8 mouse cellular contexts compared by ENCODE assay signal in the genomic region with DNA sequence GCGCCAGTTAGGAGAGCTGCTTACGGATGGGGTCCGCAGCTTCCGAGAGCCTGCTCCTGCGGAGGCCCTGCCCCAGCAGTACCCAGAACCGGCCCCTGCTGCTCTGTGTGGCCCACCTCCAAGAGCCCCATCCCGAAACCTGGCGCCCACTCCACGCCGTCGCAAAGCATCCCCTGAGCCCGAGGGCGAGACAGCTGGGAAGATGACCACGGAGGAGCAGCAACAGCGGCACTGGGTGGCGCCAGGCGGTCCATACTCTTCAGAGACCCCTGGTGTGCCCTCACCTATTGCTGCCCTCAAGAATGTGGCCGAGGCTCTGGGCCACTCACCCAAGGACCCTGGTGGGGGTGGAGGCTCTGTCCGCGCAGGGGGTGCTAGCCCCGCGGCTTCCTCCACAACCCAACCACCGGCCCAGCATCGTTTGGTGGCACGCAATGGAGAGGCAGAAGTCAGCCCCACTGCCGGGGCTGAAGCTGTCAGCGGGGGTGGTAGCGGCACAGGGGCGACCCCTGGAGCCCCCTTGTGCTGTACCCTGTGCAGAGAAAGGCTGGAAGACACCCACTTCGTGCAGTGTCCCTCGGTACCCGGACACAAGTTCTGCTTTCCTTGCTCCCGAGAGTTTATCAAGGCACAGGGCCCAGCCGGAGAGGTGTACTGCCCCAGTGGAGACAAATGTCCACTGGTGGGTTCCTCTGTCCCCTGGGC. TPM values are rescaled to one million over a fixed set of nuclear protein-coding genes. Genes with fewer than 3 reads are reported as not detected.
A peak's percentile ranks its signal among the peaks of the same experiment; 100 is the strongest.
DNase-seq lines count a peak whose midpoint lies in the region; ATAC-seq and TF ChIP-seq lines count a peak whose summit lies in the region.

No protein-coding gene starts in this region.

- peaks cover 4% of the 10 kb centered on the region for H3K36me3 ChIP-seq in C2C12 (ENCODE audit: control insufficient read depth, insufficient read depth)
- peaks cover 30% of the 10 kb centered on the region for H3K36me3 ChIP-seq in forebrain, embryonic 14.5 days (ENCODE audit: control insufficient read depth, insufficient read depth, low read length)
- H3K36me3 ChIP-seq in liver, embryonic 14.5 days (replicated peaks; ENCODE audit: control insufficient read depth, insufficient read depth, low read depth), result no peaks in the 10 kb centered on the region
- no peaks in the 10 kb centered on the region for H3K36me3 ChIP-seq in thymus, adult 2 months (ENCODE audit: control insufficient read depth, insufficient read depth, low read length)

- peak overlapping the region; percentile 97 for H3ac ChIP-seq in C2C12 (ENCODE audit: control insufficient read depth, insufficient read length, low read depth)

- no peak for TF ChIP-seq POLR2A in thymus, adult 2 months (IDR thresholded peaks at IDR 0.05; ENCODE audit: control insufficient read depth, extremely low read depth, insufficient read depth, low read length, poor library complexity)

- peaks cover 33% of the 10 kb centered on the region for H3K79me2 ChIP-seq in C2C12 (ENCODE audit: control insufficient read depth, insufficient read depth)

- H3K4me2 ChIP-seq in forebrain, embryonic 14.5 days (ENCODE audit: low read length), result peak overlapping the region; percentile 99
- H3K4me2 ChIP-seq in liver, embryonic 14.5 days (ENCODE audit: low read depth), result peak overlapping the region; percentile 79

- ATAC-seq in cerebellum, adult (ENCODE audit: insufficient number of reproducible peaks, low FRiP score, low TSS enrichment), result no peak
- no peak for ATAC-seq in forebrain, embryonic 14.5 days
- no peak for ATAC-seq in liver, embryonic 14.5 days (ENCODE audit: insufficient read depth)
- no peak for ATAC-seq in activated CD4-positive, CD25-positive, alpha-beta regulatory T cell, adult 4 months

- WGBS in forebrain, embryonic 14.5 days, result 77% methylated on average over 34 of the region's 34 CpGs
- WGBS in liver, embryonic 14.5 days (ENCODE audit: insufficient replicate concordance), result 75% methylated on average over 34 of the region's 34 CpGs
- 94% methylated on average over 34 of the region's 34 CpGs for WGBS in thymus, adult 2 months

- DNase-seq in cerebellum, adult 9-11 months, result peak; percentile 81
- no peak for DNase-seq in forebrain, embryonic 14.5 days (ENCODE audit: low spot score)
- no peak for DNase-seq in liver, embryonic 14.5 days (ENCODE audit: low read depth in 3 of 3, low spot score in 3 of 3)
- no peak for DNase-seq in ovary, postnatal 36 days (ENCODE audit: low spot score)
- DNase-seq in thymus, adult 2 months, result no peak

- no peak for TF ChIP-seq CTCF in C2C12 (IDR thresholded peaks at IDR 0.05; ENCODE audit: control insufficient read depth, insufficient read depth, insufficient read length)
- TF ChIP-seq CTCF in liver, embryonic 14.5 days (IDR thresholded peaks at IDR 0.05; ENCODE audit: low read depth), result no peak
- TF ChIP-seq CTCF in thymus, adult 2 months (IDR thresholded peaks at IDR 0.05; ENCODE audit: borderline replicate concordance, control insufficient read depth, extremely low read depth, insufficient read depth, low read length, poor library complexity), result no peak

- no peak overlapping the region for H3K27ac ChIP-seq in forebrain, embryonic 14.5 days (ENCODE audit: low read depth, low read length)
- no peak overlapping the region for H3K27ac ChIP-seq in liver, embryonic 14.5 days
- H3K27ac ChIP-seq in thymus, adult 2 months (ENCODE audit: control insufficient read depth, insufficient read depth, low read length), result no peak overlapping the region

- H3K27me3 ChIP-seq in C2C12 (ENCODE audit: control insufficient read depth, insufficient read depth, insufficient read length), result no peaks in the 10 kb centered on the region
- H3K27me3 ChIP-seq in forebrain, embryonic 14.5 days (replicated peaks; ENCODE audit: control insufficient read depth, insufficient read depth, low read length), result no peaks in the 10 kb centered on the region
- H3K27me3 ChIP-seq in liver, embryonic 14.5 days (ENCODE audit: control insufficient read depth, insufficient read depth, low read length), result no peaks in the 10 kb centered on the region
- no peaks in the 10 kb centered on the region for H3K27me3 ChIP-seq in thymus, adult 2 months (ENCODE audit: control insufficient read depth, insufficient read depth, low read length)

- no peak overlapping the region for H3K4me3 ChIP-seq in C2C12 (ENCODE audit: insufficient read depth, poor library complexity, severe bottlenecking)
- peak overlapping the region; percentile 92 for H3K4me3 ChIP-seq in forebrain, embryonic 14.5 days (ENCODE audit: low read depth, low read length)
- peak overlapping the region; percentile 58 to 82; a peak in 3 of 4 replicates for H3K4me3 ChIP-seq in liver, embryonic 14.5 days (ENCODE audit: insufficient read depth in 1 of 2, low read depth in 2 of 2, low read length in 2 of 2)
- no peak overlapping the region for H3K4me3 ChIP-seq in thymus, adult 2 months (ENCODE audit: control insufficient read depth, insufficient read depth, low read length)

- peaks cover 14% of the 10 kb centered on the region for H3K4me1 ChIP-seq in forebrain, embryonic 14.5 days (ENCODE audit: control insufficient read depth, insufficient read depth, low read length)
- peaks cover 13 to 23% of the 10 kb centered on the region in 2 experiments for H3K4me1 ChIP-seq in liver, embryonic 14.5 days (replicated peaks; ENCODE audit: control insufficient read depth in 2 of 2, insufficient read depth in 2 of 2, low read length in 1 of 2)
- peaks cover 30% of the 10 kb centered on the region for H3K4me1 ChIP-seq in thymus, adult 2 months (replicated peaks; ENCODE audit: control insufficient read depth, insufficient read depth, low read length)

- no peaks in the 10 kb centered on the region for H3K9me3 ChIP-seq in forebrain, embryonic 14.5 days (replicated peaks; ENCODE audit: control insufficient read depth, low read length)
- H3K9me3 ChIP-seq in liver, embryonic 14.5 days (ENCODE audit: control insufficient read depth, low read length), result no peaks in the 10 kb centered on the region

- peak overlapping the region; percentile 93; the same call in 1 of the 2 replicates for H3K9ac ChIP-seq in forebrain, embryonic 14.5 days (ENCODE audit: low read length)
- no peak overlapping the region for H3K9ac ChIP-seq in liver, embryonic 14.5 days (replicated peaks)

- TF ChIP-seq EP300 in liver, embryonic 14.5 days (IDR thresholded peaks at IDR 0.05; ENCODE audit: low read depth), result no peak

- peaks cover 18% of the 10 kb centered on the region for H3K79me3 ChIP-seq in C2C12 (ENCODE audit: low read depth)

TF ChIP-seq in C2C12, 6 proteins besides CTCF, POLR2A, EP300 and RAD21:
- no peak for TF ChIP-seq MAX (IDR thresholded peaks at IDR 0.05)
- TF ChIP-seq MYOD1 (IDR thresholded peaks at IDR 0.05; ENCODE audit: control insufficient read depth, insufficient read length, low read depth), result no peak
- no peak for TF ChIP-seq MYOG (IDR thresholded peaks at IDR 0.05; ENCODE audit: control insufficient read depth, extremely low read depth, insufficient read length)
- TF ChIP-seq USF1 (IDR thresholded peaks at IDR 0.05; ENCODE audit: low read depth), result no peak
- TF ChIP-seq CEBPB (IDR thresholded peaks at IDR 0.05; ENCODE audit: low read depth), result no peak
- TF ChIP-seq FOSL1 (IDR thresholded peaks at IDR 0.05; ENCODE audit: insufficient read depth, low read length, poor library complexity, severe bottlenecking), result no peak
TF ChIP-seq in C2C12: peak in this region for 0.

RNA-seq across cellular contexts. Expression of a gene that starts 1.7 kb away (rescaled TPM):
- polyA plus RNA-seq in C2C12 (2012; fragmentation: generic; extraction: Trizol), result 39.4 TPM
- polyA plus RNA-seq in forebrain, embryonic 14.5 days (2014; fragmentation: Nextera tagmentation; extraction: Ambion mirVana), result 25.9 and 33.3 TPM in 2 replicates
- 6.8 and 8.3 TPM in 2 replicates for polyA plus RNA-seq in liver, embryonic 14.5 days (2012; rRNA removed)
- 6.8 and 7.9 TPM in 2 replicates for polyA plus RNA-seq in liver, embryonic 14.5 days (2014; fragmentation: Nextera tagmentation; extraction: Ambion mirVana)
- 1 to 10 TPM; 2.0 to 3.0 TPM for polyA plus RNA-seq in activated CD4-positive, CD25-positive, alpha-beta regulatory T cell, adult 4 months (2017; shearing (Covaris generic))
- 67.2 and 76.3 TPM in 2 replicates for polyA plus RNA-seq in thymus, adult 2 months (2012; rRNA removed)

RNA-seq across cellular contexts. Expression of a gene that starts 14.5 kb away (rescaled TPM):
- 17.8 TPM for polyA plus RNA-seq in C2C12 (2012; fragmentation: generic; extraction: Trizol)
- polyA plus RNA-seq in forebrain, embryonic 14.5 days (2014; fragmentation: Nextera tagmentation; extraction: Ambion mirVana), result 3.6 and 3.9 TPM in 2 replicates
- polyA plus RNA-seq in liver, embryonic 14.5 days (2012; rRNA removed), result 0.20 and 0.21 TPM in 2 replicates
- 0.30 and 0.34 TPM in 2 replicates for polyA plus RNA-seq in liver, embryonic 14.5 days (2014; fragmentation: Nextera tagmentation; extraction: Ambion mirVana)
- polyA plus RNA-seq in activated CD4-positive, CD25-positive, alpha-beta regulatory T cell, adult 4 months (2017; shearing (Covaris generic)), result 1 to 10 TPM; 2.2 to 2.8 TPM
- 3.6 and 5.0 TPM in 2 replicates for polyA plus RNA-seq in thymus, adult 2 months (2012; rRNA removed)

RNA-seq across cellular contexts. Expression of a gene that starts 17.8 kb away (rescaled TPM):
- 0.07 TPM for polyA plus RNA-seq in C2C12 (2012; fragmentation: generic; extraction: Trizol)
- not detected in 2 replicates for polyA plus RNA-seq in forebrain, embryonic 14.5 days (2014; fragmentation: Nextera tagmentation; extraction: Ambion mirVana)
- polyA plus RNA-seq in liver, embryonic 14.5 days (2012; rRNA removed), result 12.2 and 13.9 TPM in 2 replicates
- polyA plus RNA-seq in liver, embryonic 14.5 days (2014; fragmentation: Nextera tagmentation; extraction: Ambion mirVana), result 25.7 and 26.5 TPM in 2 replicates
- under 1 TPM in 1 of 2 experiments, not detected in 1; 0.16 TPM for polyA plus RNA-seq in activated CD4-positive, CD25-positive, alpha-beta regulatory T cell, adult 4 months (2017; shearing (Covaris generic))
- 0.51 and 0.69 TPM in 2 replicates for polyA plus RNA-seq in thymus, adult 2 months (2012; rRNA removed)

RNA-seq across cellular contexts. Expression of a gene that starts 18.4 kb away (rescaled TPM):
- polyA plus RNA-seq in C2C12 (2012; fragmentation: generic; extraction: Trizol), result not detected
- polyA plus RNA-seq in forebrain, embryonic 14.5 days (2014; fragmentation: Nextera tagmentation; extraction: Ambion mirVana), result 0.18 and 0.49 TPM in 2 replicates
- not detected in 2 replicates for polyA plus RNA-seq in liver, embryonic 14.5 days (2012; rRNA removed)
- not detected in 2 replicates for polyA plus RNA-seq in liver, embryonic 14.5 days (2014; fragmentation: Nextera tagmentation; extraction: Ambion mirVana)
- under 1 TPM in 1 of 2 experiments, not detected in 1; 0.31 TPM for polyA plus RNA-seq in activated CD4-positive, CD25-positive, alpha-beta regulatory T cell, adult 4 months (2017; shearing (Covaris generic))
- polyA plus RNA-seq in thymus, adult 2 months (2012; rRNA removed), result 0.12 TPM in 1 of 2 replicates, not detected in the other

RNA-seq across cellular contexts. Expression of a gene that starts 18.6 kb away (rescaled TPM):
- polyA plus RNA-seq in C2C12 (2012; fragmentation: generic; extraction: Trizol), result 84.8 TPM
- polyA plus RNA-seq in forebrain, embryonic 14.5 days (2014; fragmentation: Nextera tagmentation; extraction: Ambion mirVana), result 19.1 and 22.7 TPM in 2 replicates
- 27.3 and 29.1 TPM in 2 replicates for polyA plus RNA-seq in liver, embryonic 14.5 days (2012; rRNA removed)
- 10.7 and 11.8 TPM in 2 replicates for polyA plus RNA-seq in liver, embryonic 14.5 days (2014; fragmentation: Nextera tagmentation; extraction: Ambion mirVana)
- polyA plus RNA-seq in activated CD4-positive, CD25-positive, alpha-beta regulatory T cell, adult 4 months (2017; shearing (Covaris generic)), result 10 to 100 TPM in 1 of 2 experiments, 1 to 10 TPM in 1; 10.0 to 10.3 TPM
- polyA plus RNA-seq in thymus, adult 2 months (2012; rRNA removed), result 150 and 189 TPM in 2 replicates

Comparison
In these comparisons a context has a peak if more than half of its experiments do, and no peak if none do; other contexts are left out.
1. H3K4me3 ChIP-seq: peak in forebrain, embryonic 14.5 days (single experiment) and liver, embryonic 14.5 days (2 of 2); none in C2C12 (single experiment) and thymus, adult 2 months (single experiment).